Mouse (Mus musculus): ENCODE data around the gene Wdfy3.

GRCm38 (mm10) chr5:101821491-101822310, 248.0 kb downstream of the Wdfy3 start:
- no peak for TF ChIP-seq EP300 (optimal IDR thresholded peaks at IDR 0.05)
- no peak for TF ChIP-seq CTCF (IDR thresholded peaks at IDR 0.05; ENCODE audit: low read depth)

Data from stomach, postnatal 0 days (tissue).